Mouse (Mus musculus): ENCODE measurements around the gene Dpf1. TPM values are rescaled to one million over a fixed set of nuclear protein-coding genes. Genes with fewer than 3 reads are reported as not detected.

Dpf1 gene
- total RNA-seq, 2 experiments from 2014 or later, result 106 to 113 TPM

DNA sequence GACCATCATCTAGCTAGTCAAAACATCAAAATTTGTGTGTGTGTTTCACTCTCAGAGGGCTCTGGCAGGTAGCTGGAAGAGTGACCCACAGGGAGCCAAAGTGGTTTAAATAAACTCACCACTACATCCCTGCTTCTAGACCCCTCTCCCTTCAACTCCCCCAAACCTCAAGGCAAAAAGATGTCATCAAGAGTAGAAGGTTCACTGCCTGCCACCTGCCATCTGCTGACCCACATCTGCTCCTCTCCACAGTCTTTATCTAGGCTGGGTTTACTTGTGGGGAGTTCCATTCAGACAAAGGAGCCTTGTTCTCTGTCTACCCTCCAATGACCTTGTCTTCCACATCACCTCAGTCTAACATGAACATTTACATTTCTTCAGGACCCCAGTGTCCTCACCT lies 24.5 kb upstream of the Dpf1 start:
- no peak for DNase-seq (ENCODE audit: low spot score in 2 of 2)
- TF ChIP-seq CTCF (conservative IDR thresholded peaks at IDR 0.05), result no peak
- Histone ChIP-seq H3K4me3 (no peak overlapping the region), H3K27ac (no peak overlapping the region)

DNA sequence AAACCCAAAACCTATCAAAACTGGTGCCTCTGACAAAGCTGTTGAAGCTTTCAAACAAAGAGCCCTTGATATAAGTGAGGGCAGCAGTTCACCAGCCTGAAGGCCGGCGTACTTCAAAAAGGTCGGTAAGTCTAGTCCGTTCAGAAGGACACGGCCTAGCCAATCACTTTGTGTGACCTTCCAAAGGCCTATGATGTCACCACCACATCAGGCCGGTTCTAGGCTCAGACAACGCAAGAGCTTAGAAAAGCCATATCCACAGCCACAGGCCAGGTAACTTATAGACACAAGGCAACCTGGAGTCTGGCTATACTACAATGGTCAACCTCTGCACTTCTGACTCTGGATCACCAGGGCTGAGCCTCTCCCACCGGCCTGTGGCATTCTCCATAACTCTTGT lies 23.8 kb upstream of the Dpf1 start:
- TF ChIP-seq CTCF (conservative IDR thresholded peaks at IDR 0.05), result no peak
- Histone ChIP-seq H3K4me3 (no peak overlapping the region), H3K27ac (no peak overlapping the region)
- DNase-seq (ENCODE audit: low spot score in 2 of 2), result no peak

DNA sequence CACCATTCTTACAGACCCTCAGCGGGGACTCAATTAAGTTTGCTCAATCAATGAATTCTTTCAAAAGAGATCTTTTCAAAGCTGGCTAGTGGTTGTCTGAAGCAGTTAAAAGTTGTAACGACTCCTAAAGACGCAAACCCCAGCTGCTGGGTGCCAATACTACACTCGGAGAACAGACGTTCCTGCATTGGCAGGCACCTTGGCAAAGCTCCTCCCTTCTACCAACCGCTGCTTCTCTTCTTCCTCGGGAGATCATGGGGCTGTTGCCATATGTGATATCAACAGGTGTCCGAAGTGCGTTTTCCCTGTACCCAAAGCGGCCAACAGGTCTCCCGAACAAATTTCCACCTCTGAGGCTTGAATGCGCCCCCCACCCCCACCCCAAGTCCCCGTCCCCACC lies 22.9 kb upstream of the Dpf1 start:
- DNase-seq (ENCODE audit: low spot score in 2 of 2), result no peak
- peak overlapping the region; percentile 68 for H3K4me3 ChIP-seq
- H3K27ac ChIP-seq, result no peak overlapping the region
- TF ChIP-seq CTCF (conservative IDR thresholded peaks at IDR 0.05), result no peak

DNA sequence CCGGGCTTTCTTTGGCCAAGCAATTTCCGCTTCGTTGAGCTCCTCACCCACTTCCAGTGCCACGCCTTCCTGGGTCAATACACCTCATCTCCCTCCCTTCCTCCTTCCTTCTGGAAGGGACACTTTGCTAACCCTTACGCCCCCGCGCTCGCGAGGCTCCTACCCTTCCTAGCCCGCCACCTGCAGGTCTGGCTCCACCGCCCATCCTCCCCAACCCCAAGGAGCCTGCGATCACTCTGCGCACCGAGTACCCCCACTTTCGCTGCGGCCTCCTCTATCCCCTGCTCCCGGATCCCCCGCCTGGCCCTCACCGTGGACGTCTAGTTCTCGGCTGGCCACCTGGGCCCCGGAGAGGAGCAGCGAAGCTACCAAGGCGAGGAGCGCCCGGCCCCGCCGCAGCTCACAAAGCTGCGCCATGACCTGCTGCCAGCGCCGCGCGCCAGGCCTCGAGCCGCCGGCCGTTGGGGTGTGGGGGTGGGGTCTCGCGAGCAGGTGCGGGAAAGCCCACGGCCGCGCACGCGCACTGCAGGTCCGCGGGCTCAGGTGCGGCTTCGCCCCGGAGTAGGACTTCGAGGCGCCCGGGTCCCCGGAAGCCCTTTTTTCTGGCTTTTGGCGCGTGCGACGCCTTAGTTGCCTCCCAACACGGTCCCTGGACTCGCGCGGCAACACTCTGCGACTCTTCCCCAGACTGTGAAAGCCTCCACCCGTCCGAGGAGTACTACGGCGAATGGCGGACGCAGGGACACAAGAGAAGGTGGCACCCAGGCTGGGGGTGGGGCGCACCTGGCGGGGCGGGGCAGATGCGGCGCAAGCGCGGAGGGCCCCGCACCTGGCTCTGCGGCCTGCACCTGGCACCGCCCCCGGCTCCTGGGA lies 22.3 kb upstream of the Dpf1 start, which contains the start of gene Spint2:
Gene Spint2, minus strand, starts transcription at position 712 of the 873 bp plus-strand sequence.
- no peak for DNase-seq (ENCODE audit: low spot score in 2 of 2)
- peak within 1 kb of the TSS; percentile 68 for H3K4me3 ChIP-seq
- TF ChIP-seq CTCF (conservative IDR thresholded peaks at IDR 0.05), result peak; percentile 31; the same call in 1 of the 2 replicates
- peak within 1 kb of the TSS; percentile 64 for H3K27ac ChIP-seq

DNA sequence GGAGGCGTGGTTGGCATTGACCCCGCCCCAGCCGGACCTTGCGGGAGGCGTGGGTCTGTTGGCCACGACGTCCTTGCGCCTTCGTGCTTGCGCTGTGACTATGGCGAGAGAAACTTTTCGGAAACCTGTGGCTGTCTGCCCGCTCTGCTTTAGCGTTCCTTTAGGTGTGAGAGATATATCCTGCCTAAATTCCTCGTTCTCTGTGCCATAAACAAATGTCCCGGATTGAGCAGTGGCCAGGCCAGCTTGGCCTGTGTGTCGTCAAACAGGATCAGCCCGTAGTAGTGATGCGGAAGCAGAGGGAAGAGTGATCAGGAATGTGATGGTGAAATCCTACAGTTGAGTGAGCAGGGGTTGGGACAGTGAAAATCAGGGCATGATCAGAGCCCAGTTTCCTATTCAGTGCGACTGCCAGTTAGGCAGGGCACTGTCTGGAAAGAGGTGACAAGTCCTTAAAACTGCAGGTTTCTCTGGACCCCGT lies 21.6 kb upstream of the Dpf1 start:
- no peak for DNase-seq (ENCODE audit: low spot score in 2 of 2)
- Histone ChIP-seq H3K27ac (peak overlapping the region; percentile 64; the same call in 1 of the 2 replicates), H3K4me3 (peak overlapping the region; percentile 68)
- TF ChIP-seq CTCF (conservative IDR thresholded peaks at IDR 0.05), result no peak

DNA sequence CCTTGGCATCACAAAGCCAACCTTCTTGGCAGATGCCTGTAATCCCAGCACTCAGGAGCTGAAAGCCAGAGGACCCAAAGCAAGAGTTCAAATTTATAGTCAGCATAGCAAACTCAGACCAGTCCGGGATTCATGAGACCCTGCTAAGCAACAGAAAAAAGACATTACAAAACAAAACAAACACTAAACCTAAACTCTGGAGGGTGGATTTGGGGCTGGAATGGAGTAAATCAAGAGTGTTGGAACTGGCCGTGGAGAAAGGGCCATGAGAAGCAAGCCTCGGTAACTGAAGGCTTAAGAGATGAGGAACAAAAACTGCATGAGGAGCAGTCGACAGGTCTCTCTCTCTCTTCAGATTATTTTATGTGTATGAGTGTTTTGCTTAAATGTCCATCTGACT lies 19.9 kb upstream of the Dpf1 start:
- Histone ChIP-seq H3K4me3 (no peak overlapping the region), H3K27ac (no peak overlapping the region)
- TF ChIP-seq CTCF (conservative IDR thresholded peaks at IDR 0.05), result no peak
- no peak for DNase-seq (ENCODE audit: low spot score in 2 of 2)

DNA sequence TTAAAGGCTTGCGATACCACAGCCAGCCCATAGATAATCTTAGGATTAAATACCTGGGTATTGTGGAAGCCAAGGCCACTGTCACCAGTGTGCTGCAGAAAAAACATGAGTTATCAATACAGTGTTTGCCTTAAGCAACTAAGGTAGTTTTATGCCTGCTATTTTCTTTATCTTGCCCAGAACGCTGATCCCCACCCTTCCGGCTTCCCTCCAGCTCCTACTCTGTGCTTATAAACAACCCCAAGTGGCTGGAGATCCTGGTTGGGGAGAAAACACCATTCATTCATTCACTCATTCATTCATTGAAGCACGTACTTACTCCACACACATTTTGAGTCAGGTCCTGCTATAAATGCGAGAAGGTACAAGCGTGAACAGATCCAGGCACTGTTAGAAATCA lies 19.2 kb upstream of the Dpf1 start:
- no peak for TF ChIP-seq CTCF (conservative IDR thresholded peaks at IDR 0.05)
- Histone ChIP-seq H3K27ac (no peak overlapping the region), H3K4me3 (no peak overlapping the region)
- no peak for DNase-seq (ENCODE audit: low spot score in 2 of 2)

DNA sequence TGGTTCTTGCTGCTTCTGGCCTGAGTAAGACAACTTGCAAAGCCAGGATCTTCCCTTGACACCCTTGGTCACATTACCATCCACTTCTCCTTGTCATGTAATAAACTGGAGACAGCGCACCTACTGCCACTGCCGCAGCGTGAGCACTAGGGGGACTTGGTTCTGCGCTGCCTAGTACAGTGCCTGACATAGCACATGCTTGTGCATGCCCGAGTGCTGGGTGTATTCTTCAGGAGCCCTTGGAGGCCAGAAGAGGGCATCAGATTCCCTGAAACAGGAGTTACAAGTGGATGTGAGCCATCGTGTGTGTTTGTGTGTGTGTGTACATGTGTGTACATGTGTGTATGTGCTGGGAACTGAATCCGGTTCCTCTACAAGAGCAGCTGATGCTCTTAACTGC lies 16.3 kb upstream of the Dpf1 start:
- peak; percentile 42 for TF ChIP-seq CTCF (conservative IDR thresholded peaks at IDR 0.05)
- DNase-seq (ENCODE audit: low spot score in 2 of 2), result no peak
- no peak overlapping the region for H3K4me3 ChIP-seq

DNA sequence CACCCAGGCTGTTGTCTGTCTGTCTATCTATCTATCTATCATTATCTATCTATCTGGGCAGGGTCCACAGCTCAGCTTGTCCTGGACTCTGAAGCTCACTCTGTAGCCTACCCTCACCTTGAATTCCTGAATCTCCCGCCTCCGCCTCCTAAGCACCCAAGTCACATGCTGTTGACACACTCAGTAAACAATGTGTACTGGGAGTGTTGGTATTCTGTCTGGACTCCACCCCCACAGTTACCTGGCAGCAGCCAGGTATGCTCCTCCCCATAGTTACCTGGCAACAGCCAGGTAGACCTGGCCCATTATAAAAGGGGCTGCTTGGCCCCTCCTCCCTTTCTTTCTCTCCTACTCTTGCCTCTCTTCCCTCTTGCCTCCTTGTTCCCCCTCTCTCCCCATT lies 15.7 kb upstream of the Dpf1 start:
- no peak for DNase-seq (ENCODE audit: low spot score in 2 of 2)
- H3K27ac ChIP-seq, result no peak overlapping the region
- H3K4me3 ChIP-seq, result no peak overlapping the region
- TF ChIP-seq CTCF (conservative IDR thresholded peaks at IDR 0.05), result no peak

More for the DNA sequence above, 16.3 kb upstream of the Dpf1 start:
- no peak overlapping the region for H3K27ac ChIP-seq

DNA sequence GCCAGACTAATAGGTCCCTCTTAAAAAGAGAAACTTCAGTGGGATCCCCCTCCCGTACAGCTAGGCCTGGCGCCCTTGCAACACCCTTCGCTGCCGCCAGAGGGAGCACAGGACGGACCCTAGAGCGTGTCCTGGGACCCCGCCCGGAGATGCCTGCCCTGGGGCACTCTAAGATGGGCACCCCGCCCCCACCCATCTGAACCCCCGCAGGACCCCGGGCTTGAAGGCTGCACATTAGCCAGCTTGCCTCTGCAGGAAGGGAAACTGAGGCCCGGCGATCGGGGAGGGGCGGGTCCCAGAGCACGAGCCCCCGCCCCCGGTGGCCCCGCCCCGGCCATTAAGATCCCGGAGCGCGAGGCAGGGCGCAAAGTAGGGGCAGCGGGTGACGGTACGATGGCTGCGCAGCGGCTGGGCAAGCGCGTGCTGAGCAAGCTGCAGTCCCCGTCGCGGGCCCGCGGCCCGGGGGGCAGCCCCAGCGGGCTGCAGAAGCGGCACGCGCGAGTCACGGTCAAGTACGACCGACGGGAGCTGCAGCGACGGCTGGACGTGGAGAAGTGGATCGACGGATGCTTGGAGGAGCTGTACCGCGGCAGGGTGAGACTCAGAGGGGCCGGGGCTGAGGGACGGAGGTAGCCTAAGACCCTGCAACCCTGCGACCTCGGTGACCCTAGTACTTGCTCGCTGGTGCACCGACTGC lies 14.7 kb upstream of the Dpf1 start, which contains the start of gene Ppp1r14a:
Gene Ppp1r14a, plus strand, starts transcription at position 367 of the 697 bp plus-strand sequence.
- peak; percentile 97 for TF ChIP-seq CTCF (conservative IDR thresholded peaks at IDR 0.05)
- DNase-seq (ENCODE audit: low spot score in 2 of 2), result peak in 1 of 2 experiments; percentile 66
- peak within 1 kb of the TSS; percentile 55 for H3K4me3 ChIP-seq
- H3K27ac ChIP-seq, result peak within 1 kb of the TSS; percentile 86

DNA sequence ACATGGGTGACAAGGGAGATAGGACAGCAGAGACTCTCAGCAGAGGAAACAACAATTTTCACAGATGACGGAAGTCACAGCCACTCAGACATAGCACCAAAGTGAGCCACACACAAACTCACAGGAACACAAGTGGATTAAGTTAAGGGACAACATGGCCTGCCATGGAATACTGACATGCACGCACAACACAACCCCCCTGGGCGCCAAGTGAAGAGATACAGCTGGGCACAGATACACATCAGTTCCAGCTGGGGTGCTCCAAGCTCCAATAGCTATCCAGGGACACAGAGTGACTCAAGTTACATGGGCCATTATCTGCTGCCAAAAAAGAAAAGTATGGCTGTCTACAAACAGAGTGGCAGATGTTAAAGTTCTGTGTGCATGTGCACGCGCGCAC lies 13.9 kb upstream of the Dpf1 start:
- Histone ChIP-seq H3K4me3 (peak overlapping the region; percentile 55), H3K27ac (peak overlapping the region; percentile 86)
- TF ChIP-seq CTCF (conservative IDR thresholded peaks at IDR 0.05), result no peak
- DNase-seq (ENCODE audit: low spot score in 2 of 2), result no peak

DNA sequence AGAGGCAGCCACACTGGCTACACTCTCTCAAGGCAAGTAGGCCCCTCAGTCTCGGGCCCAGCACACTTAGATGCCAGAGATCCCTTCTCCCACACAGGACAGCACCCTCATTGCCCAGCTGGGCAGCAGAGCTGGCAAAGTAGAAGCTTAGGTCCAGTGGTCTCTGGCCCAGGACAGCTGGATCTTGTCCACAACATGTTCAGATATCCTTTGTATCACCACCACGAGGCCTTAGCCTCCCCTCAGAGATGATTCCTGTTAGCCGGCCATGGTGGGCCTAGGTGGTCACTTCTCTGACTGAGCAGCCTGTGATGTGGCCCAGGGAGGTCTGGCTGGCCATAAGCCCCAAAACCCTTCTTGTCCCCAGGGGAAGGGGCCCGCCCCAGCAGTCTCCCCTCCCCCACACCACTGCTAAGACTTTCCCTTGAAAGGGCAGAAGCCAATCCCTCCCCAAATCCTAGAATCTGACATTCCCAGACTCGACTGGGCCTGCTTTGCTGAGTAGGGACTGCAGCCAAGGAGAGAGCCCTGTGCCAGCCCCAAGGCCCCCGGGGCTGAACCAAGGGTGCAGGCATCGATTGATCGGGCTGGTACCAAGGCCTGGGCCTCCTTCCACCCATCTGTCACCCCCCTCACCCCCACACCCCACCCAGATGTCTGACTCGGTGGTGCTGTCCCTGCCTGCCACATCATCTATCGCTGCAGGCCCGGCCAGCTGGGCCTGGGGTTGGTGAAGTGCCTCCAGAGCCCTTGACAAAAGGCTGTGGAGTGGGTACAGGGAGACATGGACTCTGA lies 12.9 kb upstream of the Dpf1 start:
- H3K4me3 ChIP-seq, result peak overlapping the region; percentile 30; the same call in 1 of the 2 replicates
- peak in 1 of 2 experiments; percentile 26 for DNase-seq (ENCODE audit: low spot score in 2 of 2)
- TF ChIP-seq CTCF (conservative IDR thresholded peaks at IDR 0.05), result no peak
- H3K27ac ChIP-seq, result peak overlapping the region; percentile 86

Measured in layer of hippocampus, adult 2 months (tissue).